Mouse (Mus musculus) lung, postnatal 0 days (tissue): ENCODE data around the gene Mus81.

Source experiments
- CTCF ChIP-seq: IDR thresholded peaks from 2 replicates; pipeline ENCODE4 v1.5.1; 2016; ENCODE audit warnings: antibody characterized with exemption, mild to moderate bottlenecking
- EP300 ChIP-seq: IDR thresholded peaks from 2 replicates; pipeline ENCODE4 v1.6.1; 2016; ENCODE audit warnings: antibody characterized with exemption, mild to moderate bottlenecking, control low read depth

GRCm38 (mm10) chr19:5457746-5458442, 30.3 kb downstream of the Mus81 start, which contains the start of gene Ccdc85b:
- no peak for TF ChIP-seq CTCF
- peak; percentile 59; the same call in 1 of the 2 replicates for TF ChIP-seq EP300
